Comparison of ENCODE assay signal across 21 mouse cellular contexts in the genomic region with DNA sequence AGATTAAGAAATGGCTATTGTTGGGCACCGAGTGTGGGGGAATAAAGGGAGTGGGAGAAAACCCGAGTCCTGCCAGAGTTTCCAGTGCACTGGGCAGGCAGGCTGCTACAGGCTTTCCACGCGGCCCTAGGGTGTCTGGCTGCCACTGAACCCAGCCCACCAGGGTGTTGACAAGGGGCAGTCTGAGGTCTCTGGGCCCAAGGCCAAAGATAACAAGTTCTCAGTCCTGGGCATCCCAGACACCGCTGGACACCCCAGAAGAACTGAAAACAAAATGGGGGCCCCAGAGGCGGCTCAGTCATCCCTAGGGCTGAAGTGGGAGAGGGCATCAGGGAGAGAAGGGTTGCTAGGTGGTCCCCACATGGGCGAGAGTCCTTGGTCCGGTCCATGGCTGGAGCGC.
DNase-seq lines count a peak whose midpoint lies in the region; ATAC-seq and TF ChIP-seq lines count a peak whose summit lies in the region.
"Had no signal": no experiment of that assay in that cellular context is flagged by ENCODE, and none has a peak within 500 bp of the region (broad histone marks: within the 10 kb centered on the region; RNA-seq: fewer than 3 reads in every experiment).

No protein-coding gene starts in this region.

- intact Hi-C loops in heart, postnatal 25 days (cut with DNase I) = no loop called here

- no peak overlapping the region for H3K9ac ChIP-seq in heart, embryonic 11.5 days (ENCODE audit: low read depth, low read length)
- no peak overlapping the region for H3K9ac ChIP-seq in ES-E14 (ENCODE audit: insufficient read depth, low read depth, low read length, poor library complexity, severe bottlenecking)
- no peak overlapping the region for H3K9ac ChIP-seq in heart, embryonic 15.5 days
- H3K9ac ChIP-seq: forebrain, embryonic 13.5 days; forebrain, postnatal 0 days; hindbrain, embryonic 13.5 days had no signal

- WGBS in heart, embryonic 11.5 days (ENCODE audit: insufficient replicate concordance) = 59% methylated on average over 9 of the region's 9 CpGs
- WGBS in heart, embryonic 15.5 days = 50% methylated on average over 9 of the region's 9 CpGs

- ATAC-seq in heart, embryonic 11.5 days (replicated peaks; ENCODE audit: insufficient number of reproducible peaks, low FRiP score, low TSS enrichment) = no peak
- ATAC-seq in heart, embryonic 15.5 days (replicated peaks; ENCODE audit: insufficient number of reproducible peaks, insufficient read depth, low FRiP score, low read depth) = peak; percentile 50; the same call in 1 of the 2 replicates
- ATAC-seq: activated CD4-positive, CD25-positive, alpha-beta regulatory T cell, adult 4 months; forebrain, embryonic 13.5 days; forebrain, postnatal 0 days; hindbrain, postnatal 0 days had no signal

- H3K4me2 ChIP-seq in heart, embryonic 11.5 days = no peak overlapping the region
- H3K4me2 ChIP-seq in heart, embryonic 15.5 days = no peak overlapping the region
- H3K4me2 ChIP-seq: forebrain, embryonic 13.5 days; hindbrain, embryonic 13.5 days had no signal

- 0 out of 2 replicates have a peak overlapping the region, but pooled peaks have one; percentile 35 for H3K27ac ChIP-seq in heart, embryonic 11.5 days (ENCODE audit: low read depth, low read length)
- 0 out of 2 replicates have a peak overlapping the region, but pooled peaks have one; percentile 3 for H3K27ac ChIP-seq in ES-E14 (ENCODE audit: insufficient read depth, low read depth, low read length, poor library complexity, severe bottlenecking)
- H3K27ac ChIP-seq in heart, embryonic 15.5 days = no peak overlapping the region
- H3K27ac ChIP-seq: embryonic facial prominence, embryonic 10.5 days; forebrain, embryonic 13.5 days; gastrocnemius, adult 2 months; hindbrain, embryonic 13.5 days; hindbrain, postnatal 0 days had no signal

- peaks cover 8% of the 10 kb centered on the region for H3K4me1 ChIP-seq in heart, embryonic 11.5 days (ENCODE audit: control insufficient read depth, insufficient read depth, low read length)
- peaks cover 0 to 3% of the 10 kb centered on the region in 2 experiments; a peak in 1 of 4 replicates for H3K4me1 ChIP-seq in ES-E14 (ENCODE audit: control insufficient read depth in 2 of 2, insufficient read depth in 2 of 2, low read length in 2 of 2, poor library complexity in 1 of 2)
- H3K4me1 ChIP-seq in heart, embryonic 15.5 days (replicated peaks) = peaks cover 6% of the 10 kb centered on the region; the same call in 1 of the 2 replicates
- H3K4me1 ChIP-seq: embryonic facial prominence, embryonic 10.5 days; forebrain, embryonic 13.5 days; hindbrain, embryonic 13.5 days had no signal

- H3K9me3 ChIP-seq in heart, embryonic 11.5 days (replicated peaks; ENCODE audit: control insufficient read depth, low read length) = no peaks in the 10 kb centered on the region
- H3K9me3 ChIP-seq in ES-E14 (ENCODE audit: control insufficient read depth, insufficient read depth, low read depth, low read length) = no peaks in the 10 kb centered on the region
- no peaks in the 10 kb centered on the region for H3K9me3 ChIP-seq in heart, embryonic 15.5 days (replicated peaks)
- H3K9me3 ChIP-seq: embryonic facial prominence, embryonic 10.5 days; forebrain, embryonic 13.5 days; G1E; hindbrain, embryonic 13.5 days had no signal

- no peak for DNase-seq in heart, postnatal 25 days (ENCODE audit: low spot score)
- no peak for DNase-seq in ES-E14 (ENCODE audit: low read depth, low spot score)
- DNase-seq in T-cell, adult 2 months (ENCODE audit: low spot score) = no peak
- no peak for DNase-seq in left cerebral cortex, adult 9 months (ENCODE audit: low spot score in 2 of 2)
- DNase-seq: adrenal gland, adult 8-10 months; adrenal gland, postnatal 36 days; cerebellum, adult 2 months; cerebellum, postnatal 10 days; forebrain, postnatal 0 days; gastrocnemius, adult 2 months; gastrocnemius, postnatal 25 days; kidney, adult 11 months; kidney, adult 9 months had no signal

- in situ Hi-C loops in ES-E14 (cut with MboI; ENCODE audit: low sequenced_read_pairs in 2 of 2, unreplicated experiment in 2 of 2) = no loop called here

- peaks cover 27% of the 10 kb centered on the region for H3K36me3 ChIP-seq in heart, embryonic 11.5 days (ENCODE audit: control insufficient read depth, insufficient read depth, low read length)
- peaks cover 10% of the 10 kb centered on the region for H3K36me3 ChIP-seq in ES-E14 (ENCODE audit: control insufficient read depth, insufficient read depth, low read length, poor library complexity, severe bottlenecking)
- peaks cover 60% of the 10 kb centered on the region for H3K36me3 ChIP-seq in heart, embryonic 15.5 days

- H3K4me3 ChIP-seq in heart, embryonic 11.5 days (ENCODE audit: low read depth, low read length) = no peak overlapping the region
- no peak overlapping the region for H3K4me3 ChIP-seq in ES-E14 (ENCODE audit: insufficient read depth in 1 of 2, low read depth in 1 of 2, low read length in 2 of 2, poor library complexity in 1 of 2, severe bottlenecking in 1 of 2)
- H3K4me3 ChIP-seq in heart, embryonic 15.5 days = no peak overlapping the region
- H3K4me3 ChIP-seq: embryonic facial prominence, embryonic 10.5 days; forebrain, embryonic 13.5 days; gastrocnemius, adult 2 months; hindbrain, embryonic 13.5 days had no signal

- no peaks in the 10 kb centered on the region for H3K27me3 ChIP-seq in heart, embryonic 11.5 days (ENCODE audit: control insufficient read depth, insufficient read depth, low read length)
- no peaks in the 10 kb centered on the region for H3K27me3 ChIP-seq in heart, embryonic 15.5 days
- H3K27me3 ChIP-seq: forebrain, embryonic 13.5 days; hindbrain, embryonic 13.5 days had no signal

TF ChIP-seq in ES-E14, 5 proteins besides CTCF, POLR2A, EP300 and RAD21:
- TF ChIP-seq MAFK (IDR thresholded peaks at IDR 0.05; ENCODE audit: insufficient read depth, low read depth, low read length) (no peak), ZC3H11A (IDR thresholded peaks at IDR 0.05; ENCODE audit: borderline replicate concordance, low read depth, low read length) (no peak), ZNF384 (IDR thresholded peaks at IDR 0.05; ENCODE audit: low read depth, low read length) (no peak), CHD2 (IDR thresholded peaks at IDR 0.05; ENCODE audit: low read depth, low read length) (no peak), HCFC1 (IDR thresholded peaks at IDR 0.05; ENCODE audit: borderline replicate concordance, insufficient read depth, low read length) (no peak)
